Mouse (Mus musculus): ENCODE measurements around the gene Ddx28.
"Not testable (repeated sequence)": the region's sequence is repeated elsewhere in the genome, so short reads cannot be mapped to it uniquely, and the experiment has no call there.

Ddx28 gene

GRCm38 (mm10) chr8:106011643-106011986 is at the start of gene Ddx28:
Gene Ddx28, minus strand, starts transcription at chr8:106011882.
- no peak for DNase-seq

GRCm38 (mm10) chr8:106060521-106060920 is 48.8 kb upstream of the Ddx28 start:
- no peak for DNase-seq

DNA sequence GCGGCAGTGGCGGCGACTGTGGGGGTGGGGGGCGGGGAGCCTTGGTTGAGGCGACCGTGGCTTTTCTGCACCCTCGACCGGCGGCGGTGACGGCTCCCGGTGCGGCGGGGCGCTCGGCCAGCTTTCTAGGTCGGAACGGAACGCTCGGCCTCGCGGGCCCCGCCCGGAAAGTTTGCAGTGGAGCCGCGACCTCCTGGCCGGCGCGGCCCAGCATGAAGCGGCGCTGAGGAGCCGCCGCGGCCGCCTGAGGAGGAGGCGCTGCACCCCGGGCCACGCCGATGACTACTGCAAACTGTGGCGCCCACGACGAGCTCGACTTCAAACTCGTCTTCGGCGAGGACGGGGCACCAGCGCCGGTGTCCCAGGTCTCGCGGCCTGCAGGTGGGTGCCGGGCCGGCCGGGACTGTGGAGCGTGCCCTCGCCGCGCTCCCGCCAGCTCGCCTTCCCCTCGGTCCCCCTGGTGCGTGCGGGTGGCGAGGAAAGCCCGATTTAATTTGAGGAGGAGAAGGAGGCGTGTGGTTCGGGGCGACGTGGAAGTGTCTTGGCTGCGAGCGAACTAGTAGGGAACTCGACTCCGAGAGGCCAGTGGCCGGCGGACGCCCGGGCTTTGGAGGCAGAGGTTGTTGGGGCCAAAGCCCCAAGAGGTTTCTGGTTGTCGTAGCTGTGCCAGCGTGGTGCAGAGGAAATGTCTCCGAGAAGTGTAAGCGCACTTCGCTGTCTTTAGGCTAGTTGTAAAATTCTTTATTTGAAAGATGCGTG is 48.1 kb upstream of the Ddx28 start:
- DNase-seq, result no peak

- DNase-seq, result peak; percentile 91
Observed at GRCm38 (mm10) chr8:106058731-106059612, 47.3 kb upstream of the Ddx28 start, which contains the start of gene Nfatc3. Gene Nfatc3, plus strand, starts transcription at chr8:106058840.

- no peak for DNase-seq
Observed at GRCm38 (mm10) chr8:106056455-106056982, 44.8 kb upstream of the Ddx28 start.

DNA sequence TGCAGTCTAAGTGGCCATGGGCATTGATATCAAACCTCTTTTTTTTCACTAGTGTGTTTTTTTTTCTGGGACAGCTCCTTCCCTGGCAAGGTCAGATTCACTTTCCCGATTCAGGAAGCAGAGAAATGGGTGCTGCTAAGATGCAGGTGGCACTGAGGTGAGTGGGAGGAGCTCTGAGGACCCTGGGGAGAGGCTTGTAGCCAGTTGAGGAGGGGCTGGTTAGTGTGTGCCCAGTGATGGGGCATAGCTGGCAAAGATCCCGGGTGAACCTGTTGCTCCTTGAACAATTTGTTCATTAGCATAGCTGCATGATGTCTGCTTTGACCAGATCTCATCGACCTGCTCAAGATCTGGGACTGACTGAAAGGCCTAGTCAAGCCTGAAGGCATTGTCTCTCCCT is 43.4 kb upstream of the Ddx28 start:
- no peak for DNase-seq

GRCm38 (mm10) chr8:106054190-106054811 is 42.6 kb upstream of the Ddx28 start:
- DNase-seq, result no peak

- no peak for DNase-seq
Observed at GRCm38 (mm10) chr8:106052510-106053089, 40.9 kb upstream of the Ddx28 start.

DNA sequence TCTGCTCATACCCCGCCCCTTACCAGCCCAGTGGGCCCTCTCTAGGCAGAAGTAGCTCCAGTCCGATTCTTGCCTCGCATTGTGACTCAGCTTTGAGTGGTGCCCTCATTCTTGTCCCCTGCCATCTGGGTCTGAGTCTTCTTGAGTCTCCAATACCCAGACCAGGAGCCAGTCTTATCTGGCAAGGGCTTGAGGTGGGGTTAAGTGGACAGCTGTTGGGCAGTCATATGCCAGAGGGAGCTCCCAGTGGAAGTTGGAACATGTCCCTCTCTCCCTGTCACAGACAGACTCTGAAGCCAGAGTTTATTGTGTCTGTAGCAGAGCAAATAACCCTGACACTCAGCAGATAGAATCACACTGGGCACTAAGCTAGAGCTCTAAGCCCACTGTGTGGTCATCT is 39.4 kb upstream of the Ddx28 start:
- DNase-seq, result no peak

DNA sequence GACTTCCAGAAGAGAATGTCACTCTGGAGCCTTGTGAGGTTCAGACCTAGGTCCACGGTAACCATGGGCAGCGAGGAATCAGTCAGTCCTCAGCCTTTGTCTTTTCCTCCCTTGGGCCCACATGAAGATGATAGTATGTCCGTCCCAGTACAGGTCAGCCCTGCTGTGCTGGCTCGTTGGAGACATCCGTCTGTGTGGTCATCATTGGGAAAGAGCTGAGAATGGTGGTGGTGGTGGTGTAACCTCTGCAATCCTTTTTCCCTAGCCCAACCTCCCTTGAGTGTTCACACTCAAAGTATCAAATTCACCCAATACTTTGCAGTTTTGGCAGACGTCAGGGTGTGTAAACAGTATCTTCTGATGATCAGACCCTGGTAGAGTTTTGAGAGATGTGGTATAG is 38.2 kb upstream of the Ddx28 start:
- DNase-seq, result no peak

- no peak for DNase-seq
Observed at GRCm38 (mm10) chr8:106047854-106048630, 36.4 kb upstream of the Ddx28 start.

- no peak for DNase-seq
Observed at GRCm38 (mm10) chr8:106046872-106047559, 35.3 kb upstream of the Ddx28 start.

GRCm38 (mm10) chr8:106044151-106044550 is 32.5 kb upstream of the Ddx28 start:
- no peak for DNase-seq

DNA sequence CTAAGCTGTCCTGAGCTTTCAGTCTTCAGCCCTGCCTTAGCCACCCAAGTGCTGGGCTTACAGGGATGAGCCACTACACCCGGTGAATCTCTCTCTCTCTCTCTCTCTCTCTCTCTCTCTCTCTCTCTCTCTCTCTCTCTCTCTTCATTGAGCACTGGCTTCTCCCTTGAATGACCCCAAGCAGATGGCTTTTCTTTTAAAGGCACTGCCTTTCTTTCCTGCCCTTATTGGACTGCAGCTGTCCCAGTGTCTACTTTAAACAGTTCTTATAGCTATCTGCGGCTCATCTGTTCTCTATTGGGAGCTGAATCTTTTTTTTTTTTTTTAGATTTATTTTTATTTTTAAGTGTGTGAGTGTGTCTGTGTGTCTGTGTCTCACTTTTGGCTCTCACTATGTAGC is 31.4 kb upstream of the Ddx28 start:
- no peak for DNase-seq

DNA sequence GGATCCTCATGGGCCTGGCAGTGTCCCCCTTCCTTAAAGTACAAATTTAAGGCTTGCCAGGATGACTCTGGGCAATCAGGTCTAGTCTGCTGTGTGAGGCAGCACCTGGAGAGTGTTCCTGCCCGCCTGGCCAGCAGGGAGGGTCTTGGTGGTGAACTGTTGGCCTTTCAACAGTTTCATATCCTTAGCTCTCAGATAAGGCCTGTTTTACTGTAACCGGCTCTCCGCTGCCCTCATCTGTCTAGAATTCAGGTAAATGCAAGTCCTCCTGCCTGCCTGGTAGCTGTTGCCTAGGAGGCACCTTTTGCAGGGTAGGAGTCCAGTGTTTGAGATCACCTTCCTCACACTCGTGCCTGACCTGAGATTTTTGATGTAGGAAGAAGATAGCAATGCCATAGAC is 28.5 kb upstream of the Ddx28 start:
- no peak for DNase-seq

DNA sequence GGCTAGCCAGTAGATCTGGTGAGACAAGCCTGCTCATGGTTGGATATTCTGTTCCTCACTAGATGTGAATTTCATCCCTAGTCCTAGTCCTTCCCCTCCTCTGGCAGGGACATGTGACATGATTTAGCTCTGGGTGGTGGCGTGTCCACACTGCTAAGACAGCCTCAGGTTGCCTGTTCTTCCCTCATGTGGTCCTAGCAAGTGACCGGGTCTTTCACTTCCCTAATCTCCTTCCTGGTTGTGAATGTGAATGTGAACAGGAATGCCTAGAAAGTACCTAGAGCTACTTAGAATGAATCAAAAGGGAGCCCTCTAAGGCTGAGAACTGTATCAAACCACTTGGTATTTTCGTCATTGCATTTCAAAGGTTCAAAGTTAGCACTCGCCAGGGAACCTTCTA is 27.9 kb upstream of the Ddx28 start:
- no peak for DNase-seq

DNA sequence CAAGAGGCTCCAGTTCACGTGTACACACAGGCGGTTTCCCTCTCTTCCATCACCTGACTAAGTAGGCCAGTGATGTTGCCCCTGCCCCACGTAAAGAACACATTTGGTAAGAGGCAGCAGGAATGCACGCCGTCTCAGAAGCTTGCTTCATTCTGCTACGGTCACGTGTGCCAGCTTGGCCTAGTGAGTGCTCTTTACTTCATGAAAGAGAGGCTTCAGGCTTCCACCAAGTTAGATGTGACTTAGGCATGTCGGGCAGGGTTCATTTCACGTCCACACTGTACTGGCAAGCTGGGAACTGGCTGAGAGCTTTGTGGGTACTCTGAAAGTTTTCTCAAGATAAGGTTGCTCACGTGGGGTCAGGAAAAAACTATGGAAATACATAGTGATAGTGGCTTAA is 27.0 kb upstream of the Ddx28 start:
- DNase-seq, result no peak

GRCm38 (mm10) chr8:106022483-106022882 is 10.8 kb upstream of the Ddx28 start:
- peak; percentile 82 for DNase-seq

DNA sequence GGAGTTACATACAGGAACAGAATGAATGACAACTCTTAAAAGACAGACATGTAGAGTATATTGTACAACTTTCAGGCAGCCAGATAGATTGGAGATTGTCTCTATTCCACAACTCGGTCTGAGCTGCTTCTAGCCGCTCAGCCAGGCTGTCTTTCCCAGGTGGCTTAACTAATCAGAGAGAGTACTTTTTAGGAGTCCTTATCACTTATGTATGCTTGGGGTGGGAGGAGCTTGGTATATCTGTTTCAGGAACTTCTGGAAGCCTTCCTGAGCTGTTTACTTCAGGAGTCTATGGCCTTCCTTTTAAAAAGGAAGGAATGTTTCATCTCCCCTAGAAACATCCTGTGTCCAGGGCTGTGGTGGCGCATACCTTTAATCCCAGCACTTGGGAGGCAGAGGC is 6.4 kb upstream of the Ddx28 start:
- no peak for DNase-seq

DNA sequence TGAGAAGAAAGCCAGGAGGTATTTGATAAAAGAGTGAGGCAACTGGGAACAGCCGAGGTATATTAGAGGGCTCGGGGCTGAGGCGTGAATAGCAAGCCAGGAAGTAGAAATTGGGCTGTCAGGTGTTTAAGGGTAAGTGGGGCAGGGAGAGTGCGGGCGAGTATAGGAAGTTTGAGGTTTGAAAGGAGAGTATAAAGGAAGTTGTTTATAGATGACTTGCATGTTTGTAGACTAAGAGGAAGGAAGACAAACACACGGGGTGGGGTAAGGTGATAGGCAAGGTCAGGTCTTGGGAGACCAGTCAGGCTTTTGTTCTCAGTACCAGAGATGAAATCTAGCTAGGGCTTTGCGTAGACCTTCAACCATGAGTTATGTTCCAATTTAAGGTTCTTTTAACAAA is 5.4 kb upstream of the Ddx28 start:
- no peak for DNase-seq

DNA sequence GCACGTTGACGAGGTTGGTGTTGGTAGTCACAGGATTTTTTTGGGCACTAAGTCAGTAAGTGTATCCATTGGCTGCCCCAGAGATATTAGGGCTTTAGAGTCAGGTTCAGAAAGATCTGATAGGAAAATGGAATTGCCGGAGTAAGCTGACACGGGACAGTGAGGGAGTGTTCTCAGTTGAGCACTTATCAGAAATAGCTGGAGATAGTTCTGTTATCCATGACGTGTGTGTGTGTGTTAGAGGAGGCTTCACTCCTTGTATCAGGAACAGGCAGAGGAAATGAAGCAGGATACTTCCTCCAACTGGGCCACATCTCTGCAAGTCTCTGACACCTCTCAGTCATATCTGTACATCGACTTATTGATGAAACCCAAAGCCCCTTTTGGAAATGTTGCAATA is 4.6 kb upstream of the Ddx28 start:
- no peak for DNase-seq

DNA sequence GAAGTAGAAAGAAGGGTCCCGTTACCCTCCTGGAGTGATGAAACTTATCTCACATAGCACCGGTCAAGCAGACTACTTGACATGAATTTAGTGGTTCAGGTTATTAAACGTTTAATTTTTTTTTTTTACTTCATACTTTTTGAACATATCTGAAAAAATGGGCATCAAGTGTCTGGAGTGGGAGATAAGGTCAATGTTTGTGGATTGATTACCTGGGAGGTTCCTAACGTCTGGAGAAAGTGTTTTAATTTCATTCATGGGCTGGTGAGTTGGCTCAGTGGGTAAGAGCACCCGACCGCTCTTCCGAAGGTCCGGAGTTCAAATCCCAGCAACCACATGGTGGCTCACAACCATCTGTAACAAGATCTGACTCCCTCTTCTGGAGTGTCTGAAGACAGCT is 521 bp upstream of the Ddx28 start:
- not testable (repeated sequence) for DNase-seq

All from cerebellum, adult 11 months (tissue).